Mouse (Mus musculus) stomach, postnatal 0 days (tissue): ENCODE data around the gene Mapkapk3. TPM values are rescaled to one million over a fixed set of nuclear protein-coding genes. Genes with fewer than 3 reads are reported as not detected.
A peak's percentile ranks its signal among the peaks of the same experiment; 100 is the strongest.

Experiments
- ATAC-seq: fragments of 200-750 bp; cut with Nextera tagmentation; 2 replicates; pipeline ENCODE4 v1.8.0; 2017; ENCODE audit not compliant: low FRiP score, low TSS enrichment
- DNase-seq: peaks from one replicate; pipeline ENCODE4 v3.0.0-alpha.2; 2016; ENCODE audit warnings: low spot score
- H3K27ac ChIP-seq: fragments of 300-500 bp; sonication (generic); replicated peaks from 2 replicates; pipeline ENCODE4 v1.5.1; 2014; ENCODE audit warnings: mild to moderate bottlenecking, control low read depth
- H3K27me3 ChIP-seq: fragments of 300-500 bp; sonication (generic); 2 replicates; pipeline ENCODE4 v1.6.1; 2014; ENCODE audit warnings: low read length; ENCODE audit not compliant: control insufficient read depth, insufficient read depth
- H3K36me3 ChIP-seq: fragments of 300-500 bp; sonication (generic); 2 replicates; pipeline ENCODE4 v1.6.1; 2014; ENCODE audit warnings: low read length, mixed read lengths; ENCODE audit not compliant: control insufficient read depth, insufficient read depth
- H3K4me1 ChIP-seq: fragments of 300-500 bp; sonication (generic); replicated peaks from 2 replicates; pipeline ENCODE4 v1.6.1; 2014; ENCODE audit warnings: antibody characterized with exemption; ENCODE audit not compliant: control insufficient read depth, insufficient read depth
- H3K4me2 ChIP-seq: fragments of 300-500 bp; sonication (generic); replicated peaks from 2 replicates; pipeline ENCODE4 v1.6.1; 2014; ENCODE audit warnings: low read depth, mild to moderate bottlenecking, control low read depth, moderate library complexity
- H3K4me3 ChIP-seq: fragments of 300-500 bp; sonication (generic); 2 replicates; pipeline ENCODE4 v1.5.1; 2014; ENCODE audit warnings: low read depth, low read length, control low read depth
- H3K9ac ChIP-seq: fragments of 300-500 bp; sonication (generic); 2 replicates; pipeline ENCODE4 v1.6.1; 2014; ENCODE audit warnings: mild to moderate bottlenecking, low read length, control low read depth, mixed read lengths
- H3K9me3 ChIP-seq: fragments of 300-500 bp; sonication (generic); 2 replicates; pipeline ENCODE4 v1.6.1; 2016; ENCODE audit warnings: low read length; ENCODE audit not compliant: control insufficient read depth
- CTCF ChIP-seq: IDR thresholded peaks from 2 replicates; pipeline ENCODE4 v1.5.1; 2016; ENCODE audit warnings: antibody characterized with exemption, low read depth, mild to moderate bottlenecking, moderate library complexity
- EP300 ChIP-seq: optimal IDR thresholded peaks from 2 replicates; pipeline ENCODE3; 2016; ENCODE audit warnings: antibody characterized with exemption
- WGBS: fragments of 180-500 bp; shearing (Covaris S2); extraction: QIAGEN DNeasy Blood & Tissue Kit; methylation state at CpG from one replicate; pipeline ENCODE4 v1.1.7; 2014; 5-methylcytosine and 5-hydroxymethylcytosine counted together
- microRNA-seq: library from miRNA; unstranded; fragments of <30 nt; microRNA quantifications from one replicate; pipeline ENCODE4, GENCODE M21; 2016
- polyA plus RNA-seq: library from polyadenylated mRNA; unstranded; fragments of >200 nt; fragmentation: Nextera tagmentation; extraction: Ambion mirVana; gene quantifications from 2 replicates; pipeline ENCODE4 v1.2.1, GENCODE M21; 2015

Gene Mapkapk3
- polyA plus RNA-seq, 1 experiment from 2014 or later: 32.0 TPM

DNA sequence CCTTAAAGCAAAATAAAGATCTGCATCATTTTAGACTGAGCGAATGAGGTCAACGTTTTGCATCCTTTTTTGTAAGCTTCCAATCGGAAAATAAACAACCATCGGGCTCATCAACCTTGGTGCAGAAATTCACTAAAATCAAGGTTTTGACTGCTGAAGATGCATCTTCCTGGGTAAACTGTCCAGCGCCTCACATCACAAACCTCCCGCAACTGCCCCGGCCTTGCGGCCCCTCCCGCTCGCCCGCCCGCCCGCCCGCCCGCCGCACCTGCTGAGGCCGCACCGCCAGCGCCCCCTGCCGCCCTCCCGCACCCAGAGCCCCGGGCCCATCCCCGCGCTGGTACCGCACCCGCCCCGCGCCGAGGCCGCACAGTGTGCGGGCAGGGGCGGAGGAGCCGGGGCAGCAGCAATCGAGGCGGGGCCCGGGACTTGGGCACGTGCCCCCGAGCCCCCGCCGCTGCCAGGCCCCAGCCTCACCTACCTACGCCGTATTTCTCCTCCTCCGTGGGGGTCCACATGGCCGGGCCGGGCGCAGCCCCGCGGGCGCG lies 58.6 kb downstream of the Mapkapk3 start:
- Histone ChIP-seq H3K4me3 (peak overlapping the region; percentile 52), H3K4me1 (0 out of 2 replicates have a peak, but pooled peaks cover 3% of the 10 kb centered on the region), H3K9me3 (no peaks in the 10 kb centered on the region), H3K27me3 (peaks cover 26% of the 10 kb centered on the region), H3K36me3 (no peaks in the 10 kb centered on the region), H3K4me2 (peak overlapping the region; percentile 80), H3K27ac (no peak overlapping the region), H3K9ac (peak overlapping the region; percentile 18; the same call in 1 of the 2 replicates)
- TF ChIP-seq EP300: no peak
- peak; percentile 24; the same call in 1 of the 2 replicates for TF ChIP-seq CTCF
- WGBS: 2% methylated on average over 47 of the region's 50 CpGs
- DNase-seq: peak; percentile 35
- ATAC-seq: 0 out of 2 replicates have a peak, but pooled peaks have one; percentile 45

DNA sequence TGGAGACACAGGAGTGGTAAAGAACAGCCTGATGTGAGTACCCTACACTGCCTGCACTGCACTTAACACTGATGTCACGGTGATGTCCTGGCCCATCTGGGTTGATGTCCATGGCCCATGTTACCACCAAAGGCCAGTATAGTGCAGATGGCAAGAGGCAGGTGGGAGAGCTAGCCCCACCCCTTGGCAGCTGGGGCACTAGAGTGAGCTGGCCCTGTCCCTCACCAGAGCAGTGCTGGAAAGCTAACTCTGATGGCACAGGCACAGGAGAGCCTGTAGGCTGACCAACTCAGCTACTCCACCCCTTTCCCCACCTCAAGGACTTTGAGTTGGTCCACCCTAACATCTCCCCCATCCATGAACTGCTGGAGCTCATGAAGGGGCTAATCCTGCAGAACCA lies 65.1 kb downstream of the Mapkapk3 start:
- no peak overlapping the region for H3K27ac ChIP-seq
- H3K36me3 ChIP-seq: no peaks in the 10 kb centered on the region
- TF ChIP-seq EP300: no peak
- TF ChIP-seq CTCF: no peak
- no peak overlapping the region for H3K4me3 ChIP-seq
- DNase-seq (no peak), ATAC-seq (no peak)
- H3K4me2 ChIP-seq: no peak overlapping the region
- whole genome bisulfite sequencing: 80% methylated on average over 1 of the region's 1 CpGs
- peaks cover 4% of the 10 kb centered on the region; the same call in 1 of the 2 replicates for H3K27me3 ChIP-seq
- H3K9me3 ChIP-seq: no peaks in the 10 kb centered on the region
- H3K9ac ChIP-seq: no peak overlapping the region
- no peaks in the 10 kb centered on the region for H3K4me1 ChIP-seq

Small RNA genes lying within 50 kb of the gene (microRNA-seq; reads per million reads assigned to microRNA genes)
- not detected for gene Gm22238

Other genes with a start within 250 kb of the Mapkapk3 start
- 0.93 and 1.9 TPM in 2 replicates for gene Dock3, start 58.0 kb downstream of the Mapkapk3 start, polyA plus RNA-seq
- 30.8 and 32.2 TPM in 2 replicates for gene Cish, start 6.1 kb upstream of the Mapkapk3 start, polyA plus RNA-seq
- 5.3 and 6.7 TPM in 2 replicates for gene Hemk1, start 48.5 kb upstream of the Mapkapk3 start, polyA plus RNA-seq
- 0.63 and 0.73 TPM in 2 replicates for gene 6430571L13Rik, start 50.7 kb upstream of the Mapkapk3 start, polyA plus RNA-seq
- gene Cacna2d2, start 109.7 kb upstream of the Mapkapk3 start, polyA plus RNA-seq: 0.15 and 0.16 TPM in 2 replicates
- gene Tmem115, start 244.1 kb upstream of the Mapkapk3 start, polyA plus RNA-seq: 41.9 and 43.2 TPM in 2 replicates